Mouse (Mus musculus) liver, embryonic 15.5 days (tissue): ENCODE data around the gene Itprid1. TPM values are rescaled to one million over a fixed set of nuclear protein-coding genes. Genes with fewer than 3 reads are reported as not detected.

Source experiments
- ATAC-seq: fragments of 200-750 bp; cut with Nextera tagmentation; 2 replicates; pipeline ENCODE4 v1.8.0; 2017; ENCODE audit warnings: moderate number of reproducible peaks, mild to moderate bottlenecking, moderate library complexity; ENCODE audit not compliant: insufficient read depth
- H3K27ac ChIP-seq: fragments of 300-500 bp; sonication (generic); replicated peaks from 2 replicates; pipeline ENCODE4 v1.5.1; 2015; ENCODE audit warnings: mild to moderate bottlenecking, inconsistent platforms
- H3K27me3 ChIP-seq: fragments of 300-500 bp; sonication (generic); 2 replicates; pipeline ENCODE4 v1.6.1; 2015; ENCODE audit warnings: mild to moderate bottlenecking, inconsistent platforms
- H3K36me3 ChIP-seq: fragments of 300-500 bp; sonication (generic); replicated peaks from 2 replicates; pipeline ENCODE4 v1.6.1; 2015; ENCODE audit warnings: moderate library complexity, mild to moderate bottlenecking, inconsistent platforms
- H3K4me1 ChIP-seq: fragments of 300-500 bp; sonication (generic); replicated peaks from 2 replicates; pipeline ENCODE4 v1.6.1; 2015; ENCODE audit warnings: inconsistent platforms
- H3K4me2 ChIP-seq: fragments of 300-500 bp; sonication (generic); 2 replicates; pipeline ENCODE4 v1.6.1; 2015; ENCODE audit warnings: moderate library complexity, mild to moderate bottlenecking, inconsistent platforms
- H3K4me3 ChIP-seq: fragments of 300-500 bp; sonication (generic); replicated peaks from 2 replicates; pipeline ENCODE4 v1.5.1; 2015; ENCODE audit warnings: mild to moderate bottlenecking, inconsistent platforms
- H3K9ac ChIP-seq: fragments of 300-500 bp; sonication (generic); 2 replicates; pipeline ENCODE4 v1.6.1; 2015; ENCODE audit warnings: moderate library complexity, mild to moderate bottlenecking, inconsistent platforms
- H3K9me3 ChIP-seq: fragments of 300-500 bp; sonication (generic); replicated peaks from 2 replicates; pipeline ENCODE4 v1.6.1; 2016; ENCODE audit warnings: inconsistent platforms
- WGBS: fragments of 180-500 bp; shearing (Covaris S2); methylation state at CpG from one replicate; pipeline ENCODE4 v1.1.7; 2015; ENCODE audit warnings: mixed read lengths; ENCODE audit not compliant: insufficient replicate concordance; 5-methylcytosine and 5-hydroxymethylcytosine counted together
- polyA plus RNA-seq: library from polyadenylated mRNA; unstranded; fragments of >200 nt; fragmentation: Nextera tagmentation; extraction: Ambion mirVana; gene quantifications from 2 replicates; pipeline ENCODE4 v1.2.1, GENCODE M21; 2015

Itprid1 gene
- polyA plus RNA-seq, 1 experiment from 2014 or later: not detected

DNA sequence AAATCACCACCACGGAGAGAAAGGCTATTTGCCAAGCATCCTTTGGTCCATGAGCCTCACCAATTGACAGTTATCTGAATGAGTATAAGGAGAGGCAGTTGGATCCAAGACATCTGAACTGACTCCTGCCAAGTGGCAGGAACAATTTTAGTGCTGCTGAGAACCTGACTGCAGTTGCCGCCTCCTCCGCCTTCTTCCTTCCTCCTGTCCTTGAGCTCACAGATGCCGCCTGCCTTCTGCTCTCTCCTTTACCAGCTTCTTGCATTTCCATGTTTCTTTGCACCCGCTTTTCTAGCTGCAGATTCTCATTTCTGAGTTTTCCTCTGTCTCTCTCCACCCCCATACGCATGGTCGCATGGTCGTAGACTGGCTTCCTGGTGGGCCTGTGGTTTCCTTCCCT is 25.5 kb upstream of the Itprid1 start:
- Histone ChIP-seq H3K4me1 (no peaks in the 10 kb centered on the region), H3K9ac (no peak overlapping the region), H3K36me3 (no peaks in the 10 kb centered on the region), H3K4me3 (no peak overlapping the region), H3K9me3 (no peaks in the 10 kb centered on the region), H3K27me3 (no peaks in the 10 kb centered on the region), H3K27ac (no peak overlapping the region), H3K4me2 (no peak overlapping the region)
- WGBS: 23% methylated on average over 8 of the region's 8 CpGs
- ATAC-seq: no peak

DNA sequence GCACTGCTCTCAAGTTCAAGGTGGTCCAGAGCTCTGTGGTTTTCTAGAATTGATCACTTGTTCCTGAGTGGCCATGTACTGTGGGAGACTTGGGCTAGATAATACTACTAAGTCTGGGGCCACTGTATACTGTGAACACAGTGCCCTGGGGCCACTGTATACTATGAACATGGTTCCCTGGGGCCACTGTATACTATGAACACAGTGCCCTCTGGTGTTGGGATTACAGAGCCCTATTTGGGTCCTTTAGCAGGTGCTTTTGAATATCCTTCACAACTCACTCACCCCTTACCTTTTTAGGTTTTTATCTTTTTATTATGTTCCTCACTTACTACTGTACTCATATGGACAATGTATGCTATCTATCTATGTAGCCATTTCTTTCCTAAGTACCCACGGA is 24.3 kb upstream of the Itprid1 start:
- Histone ChIP-seq H3K9ac (no peak overlapping the region), H3K4me1 (no peaks in the 10 kb centered on the region), H3K36me3 (no peaks in the 10 kb centered on the region), H3K4me3 (no peak overlapping the region), H3K4me2 (no peak overlapping the region), H3K27ac (no peak overlapping the region), H3K9me3 (no peaks in the 10 kb centered on the region), H3K27me3 (no peaks in the 10 kb centered on the region)
- WGBS: 43% methylated on average over 1 of the region's 1 CpGs
- ATAC-seq: no peak

GRCm38 (mm10) chr6:55814184-55814926 is 22.3 kb upstream of the Itprid1 start:
- Histone ChIP-seq H3K9me3 (no peaks in the 10 kb centered on the region), H3K4me2 (no peak overlapping the region), H3K4me1 (no peaks in the 10 kb centered on the region), H3K36me3 (no peaks in the 10 kb centered on the region), H3K27ac (no peak overlapping the region), H3K9ac (no peak overlapping the region), H3K27me3 (no peaks in the 10 kb centered on the region), H3K4me3 (no peak overlapping the region)
- no peak for ATAC-seq
- WGBS: 55% methylated on average over 12 of the region's 12 CpGs

- no peaks in the 10 kb centered on the region for H3K4me1 ChIP-seq
- H3K4me2 ChIP-seq: no peak overlapping the region
- no peak overlapping the region for H3K27ac ChIP-seq
- WGBS: 67% methylated on average over 5 of the region's 5 CpGs
- H3K4me3 ChIP-seq: no peak overlapping the region
- no peak for ATAC-seq
- no peaks in the 10 kb centered on the region for H3K27me3 ChIP-seq
- H3K36me3 ChIP-seq: no peaks in the 10 kb centered on the region
- no peak overlapping the region for H3K9ac ChIP-seq
- H3K9me3 ChIP-seq: no peaks in the 10 kb centered on the region
These were observed 19.8 kb upstream of the Itprid1 start for GRCm38 (mm10) chr6:55816911-55817310.

- 56% methylated on average over 6 of the region's 6 CpGs for WGBS
- Histone ChIP-seq H3K9me3 (no peaks in the 10 kb centered on the region), H3K27ac (no peak overlapping the region), H3K27me3 (no peaks in the 10 kb centered on the region), H3K9ac (no peak overlapping the region), H3K4me2 (no peak overlapping the region), H3K4me1 (no peaks in the 10 kb centered on the region), H3K4me3 (no peak overlapping the region), H3K36me3 (no peaks in the 10 kb centered on the region)
- no peak for ATAC-seq
These were observed 7.0 kb upstream of the Itprid1 start for GRCm38 (mm10) chr6:55829722-55830121.

DNA sequence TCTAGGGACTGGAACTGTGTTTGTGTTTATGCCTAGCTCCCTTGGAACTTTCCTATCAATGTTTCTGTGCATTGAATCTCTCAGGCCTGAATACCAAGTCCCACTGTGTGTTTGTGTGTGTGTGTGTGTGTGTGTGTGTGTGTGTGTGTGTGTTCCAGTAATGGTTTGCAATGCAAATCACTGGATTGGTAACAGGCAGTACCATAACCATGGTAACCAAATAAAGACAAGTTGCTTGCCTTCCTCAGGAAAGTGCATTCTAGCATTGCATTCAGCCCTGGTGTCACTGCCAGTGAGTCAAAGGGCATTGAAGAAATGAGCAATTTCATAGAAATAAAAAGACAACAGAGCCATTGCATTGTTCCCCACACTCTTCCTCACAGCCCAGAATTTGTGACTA is 15.9 kb downstream of the Itprid1 start:
- H3K27me3 ChIP-seq: no peaks in the 10 kb centered on the region
- no peak overlapping the region for H3K4me2 ChIP-seq
- no peak for ATAC-seq
- H3K36me3 ChIP-seq: no peaks in the 10 kb centered on the region
- no peaks in the 10 kb centered on the region for H3K9me3 ChIP-seq
- no peak overlapping the region for H3K9ac ChIP-seq
- no peak overlapping the region for H3K4me3 ChIP-seq
- H3K4me1 ChIP-seq: no peaks in the 10 kb centered on the region
- H3K27ac ChIP-seq: no peak overlapping the region

GRCm38 (mm10) chr6:55856085-55856484 is 19.4 kb downstream of the Itprid1 start:
- H3K4me1 ChIP-seq: no peaks in the 10 kb centered on the region
- WGBS: 61% methylated on average over 4 of the region's 4 CpGs
- no peak overlapping the region for H3K27ac ChIP-seq
- no peaks in the 10 kb centered on the region for H3K9me3 ChIP-seq
- no peaks in the 10 kb centered on the region for H3K27me3 ChIP-seq
- H3K4me2 ChIP-seq: no peak overlapping the region
- no peaks in the 10 kb centered on the region for H3K36me3 ChIP-seq
- ATAC-seq: no peak
- no peak overlapping the region for H3K4me3 ChIP-seq
- no peak overlapping the region for H3K9ac ChIP-seq

GRCm38 (mm10) chr6:55865206-55865605 is 28.5 kb downstream of the Itprid1 start:
- Histone ChIP-seq H3K27ac (no peak overlapping the region), H3K4me3 (no peak overlapping the region), H3K9ac (no peak overlapping the region), H3K9me3 (no peaks in the 10 kb centered on the region), H3K4me1 (no peaks in the 10 kb centered on the region), H3K27me3 (no peaks in the 10 kb centered on the region), H3K4me2 (no peak overlapping the region), H3K36me3 (no peaks in the 10 kb centered on the region)
- 60% methylated on average over 2 of the region's 2 CpGs for WGBS
- ATAC-seq: no peak

DNA sequence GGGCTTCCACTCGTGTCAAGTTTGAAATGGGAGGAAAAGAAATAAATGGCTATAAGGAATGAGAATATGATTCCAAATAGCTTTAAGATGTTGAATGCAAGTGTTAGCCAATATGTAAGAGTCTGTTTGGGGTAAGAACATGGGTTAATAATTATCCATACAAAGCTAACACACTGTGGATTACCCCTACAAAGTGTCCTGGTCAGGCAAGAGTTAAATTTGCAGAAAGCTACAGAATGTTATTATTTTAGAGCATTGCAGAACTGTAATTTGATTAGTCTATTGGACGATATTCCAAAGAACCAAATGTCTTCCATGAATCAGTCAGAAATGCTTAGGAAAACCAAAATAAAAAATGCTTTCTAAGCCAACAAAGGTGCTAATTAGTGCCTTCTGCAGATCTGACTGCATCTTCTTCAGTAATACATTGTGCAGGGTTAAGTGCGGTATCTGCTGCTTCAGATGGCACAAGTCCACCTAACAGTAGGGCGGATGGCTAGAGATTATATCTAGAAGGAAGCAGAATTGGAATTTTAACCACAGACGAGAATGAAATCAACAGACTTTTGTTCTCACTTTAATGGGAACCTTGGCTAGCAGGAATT is 42.8 kb downstream of the Itprid1 start:
- 43% methylated on average over 5 of the region's 5 CpGs for WGBS

DNA sequence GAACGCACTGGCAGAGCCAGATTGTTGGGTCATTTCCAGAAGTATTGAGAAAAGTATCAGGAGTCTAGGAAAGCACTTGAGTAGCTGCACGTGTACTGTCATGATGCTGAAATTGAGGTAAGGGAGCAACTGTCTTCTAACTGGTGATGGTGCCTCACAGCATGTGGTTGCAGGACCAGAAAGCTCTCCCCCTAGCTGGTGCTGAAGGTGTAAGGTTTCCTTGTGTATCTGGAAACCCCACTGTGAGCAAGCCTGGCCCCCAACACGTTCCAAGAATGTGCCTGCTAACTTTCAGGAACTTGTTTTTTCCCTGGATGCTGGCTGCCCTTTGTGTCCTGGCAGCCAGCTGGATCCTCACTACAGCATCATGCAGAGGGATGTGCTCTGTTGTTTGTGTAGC is 44.2 kb downstream of the Itprid1 start:
- H3K4me2 ChIP-seq: no peak overlapping the region
- no peaks in the 10 kb centered on the region for H3K4me1 ChIP-seq
- H3K27me3 ChIP-seq: no peaks in the 10 kb centered on the region
- H3K4me3 ChIP-seq: no peak overlapping the region
- ATAC-seq: no peak
- no peaks in the 10 kb centered on the region for H3K36me3 ChIP-seq
- H3K27ac ChIP-seq: no peak overlapping the region
- H3K9me3 ChIP-seq: no peaks in the 10 kb centered on the region
- no peak overlapping the region for H3K9ac ChIP-seq
- WGBS: 28% methylated on average over 3 of the region's 3 CpGs

More for the DNA sequence above, 42.8 kb downstream of the Itprid1 start:
- Histone ChIP-seq H3K4me3 (no peak overlapping the region), H3K9me3 (no peaks in the 10 kb centered on the region), H3K36me3 (no peaks in the 10 kb centered on the region), H3K4me1 (no peaks in the 10 kb centered on the region), H3K9ac (no peak overlapping the region), H3K27ac (no peak overlapping the region), H3K27me3 (no peaks in the 10 kb centered on the region), H3K4me2 (no peak overlapping the region)
- no peak for ATAC-seq

GRCm38 (mm10) chr6:55887598-55887997 is 50.9 kb downstream of the Itprid1 start:
- Histone ChIP-seq H3K4me1 (no peaks in the 10 kb centered on the region), H3K27ac (no peak overlapping the region), H3K27me3 (no peaks in the 10 kb centered on the region), H3K4me2 (no peak overlapping the region), H3K4me3 (no peak overlapping the region), H3K36me3 (no peaks in the 10 kb centered on the region), H3K9me3 (no peaks in the 10 kb centered on the region), H3K9ac (no peak overlapping the region)
- no peak for ATAC-seq
- WGBS: 44% methylated on average over 1 of the region's 1 CpGs
